Mouse (Mus musculus) stomach, embryonic 16.5 days (tissue): ENCODE data around the gene Kdm7a. TPM values are rescaled to one million over a fixed set of nuclear protein-coding genes. Genes with fewer than 3 reads are reported as not detected.

Experiments
- ATAC-seq: fragments of 200-750 bp; cut with Nextera tagmentation; 2 replicates; pipeline ENCODE4 v1.8.0; 2017; ENCODE audit warnings: moderate number of reproducible peaks, moderate TSS enrichment; ENCODE audit not compliant: insufficient read depth, low FRiP score
- H3K27ac ChIP-seq: fragments of 300-500 bp; sonication (generic); 2 replicates; pipeline ENCODE4 v1.5.1; 2014; ENCODE audit warnings: low read length
- H3K27me3 ChIP-seq: fragments of 300-500 bp; sonication (generic); 2 replicates; pipeline ENCODE4 v1.6.1; 2014; ENCODE audit warnings: low read length, control low read depth, mixed read lengths; ENCODE audit not compliant: control insufficient read depth, insufficient read depth
- H3K36me3 ChIP-seq: fragments of 300-500 bp; sonication (generic); 2 replicates; pipeline ENCODE4 v1.6.1; 2014; ENCODE audit warnings: low read length; ENCODE audit not compliant: control insufficient read depth, insufficient read depth
- H3K4me1 ChIP-seq: fragments of 300-500 bp; sonication (generic); 2 replicates; pipeline ENCODE4 v1.6.1; 2014; ENCODE audit warnings: low read length, control low read depth, mixed read lengths; ENCODE audit not compliant: control insufficient read depth, insufficient read depth
- H3K4me2 ChIP-seq: fragments of 300-500 bp; sonication (generic); 2 replicates; pipeline ENCODE4 v1.6.1; 2014; ENCODE audit warnings: low read depth, low read length, mixed read lengths
- H3K4me3 ChIP-seq: fragments of 300-500 bp; sonication (generic); replicated peaks from 2 replicates; pipeline ENCODE4 v1.5.1; 2014; ENCODE audit warnings: mild to moderate bottlenecking, low read length
- H3K9ac ChIP-seq: fragments of 300-500 bp; sonication (generic); 2 replicates; pipeline ENCODE4 v1.6.1; 2014; ENCODE audit warnings: low read length
- H3K9me3 ChIP-seq: fragments of 300-500 bp; sonication (generic); replicated peaks from 2 replicates; pipeline ENCODE4 v1.6.1; 2016; ENCODE audit warnings: low read length, control low read depth; ENCODE audit not compliant: control insufficient read depth
- WGBS: fragments of 180-500 bp; shearing (Covaris S2); extraction: QIAGEN DNeasy Blood & Tissue Kit; methylation state at CpG from one replicate; pipeline ENCODE4 v1.1.7; 2014; 5-methylcytosine and 5-hydroxymethylcytosine counted together
- polyA plus RNA-seq: library from polyadenylated mRNA; unstranded; fragments of >200 nt; fragmentation: Nextera tagmentation; extraction: Ambion mirVana; gene quantifications from 2 replicates; pipeline ENCODE4 v1.2.1, GENCODE M21; 2015

The Kdm7a gene
- polyA plus RNA-seq, 1 experiment from 2014 or later, result 6.6 TPM

GRCm38 (mm10) chr6:39193006-39193405, 13.6 kb downstream of the Kdm7a start:
- no peak overlapping the region; the same call in 1 of the 2 replicates for H3K27ac ChIP-seq
- H3K9me3 ChIP-seq, result no peaks in the 10 kb centered on the region
- 52% methylated on average over 5 of the region's 5 CpGs for WGBS
- no peaks in the 10 kb centered on the region for H3K27me3 ChIP-seq
- no peak for ATAC-seq
- no peaks in the 10 kb centered on the region for H3K4me1 ChIP-seq
- H3K9ac ChIP-seq, result no peak overlapping the region
- H3K4me3 ChIP-seq, result no peak overlapping the region
- H3K4me2 ChIP-seq, result no peak overlapping the region
- H3K36me3 ChIP-seq, result no peaks in the 10 kb centered on the region

DNA sequence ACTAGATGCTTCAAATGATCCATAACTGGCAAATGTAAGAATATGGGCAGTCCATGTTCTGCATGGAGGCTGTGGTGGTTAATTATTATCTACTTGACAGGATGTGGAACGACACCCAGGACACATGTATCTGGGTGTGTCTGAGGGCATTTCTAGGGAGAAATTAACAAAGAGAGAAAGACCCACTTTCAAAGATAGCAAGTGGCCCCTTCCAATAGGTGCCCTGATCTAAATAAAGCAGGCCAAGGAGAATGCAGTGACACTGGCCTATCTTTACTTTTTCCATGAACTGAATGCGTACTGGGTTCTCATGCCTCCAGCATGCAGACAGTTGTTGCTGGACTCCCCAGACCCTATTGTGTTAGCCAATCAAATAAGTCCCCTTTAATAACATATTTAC, 15.1 kb downstream of the Kdm7a start:
- H3K9me3 ChIP-seq, result no peaks in the 10 kb centered on the region
- no peaks in the 10 kb centered on the region for H3K4me1 ChIP-seq
- 67% methylated on average over 2 of the region's 2 CpGs for WGBS
- H3K36me3 ChIP-seq, result no peaks in the 10 kb centered on the region
- ATAC-seq, result no peak
- no peak overlapping the region for H3K4me2 ChIP-seq
- H3K4me3 ChIP-seq, result no peak overlapping the region
- no peak overlapping the region for H3K9ac ChIP-seq
- no peak overlapping the region for H3K27ac ChIP-seq
- H3K27me3 ChIP-seq, result no peaks in the 10 kb centered on the region

DNA sequence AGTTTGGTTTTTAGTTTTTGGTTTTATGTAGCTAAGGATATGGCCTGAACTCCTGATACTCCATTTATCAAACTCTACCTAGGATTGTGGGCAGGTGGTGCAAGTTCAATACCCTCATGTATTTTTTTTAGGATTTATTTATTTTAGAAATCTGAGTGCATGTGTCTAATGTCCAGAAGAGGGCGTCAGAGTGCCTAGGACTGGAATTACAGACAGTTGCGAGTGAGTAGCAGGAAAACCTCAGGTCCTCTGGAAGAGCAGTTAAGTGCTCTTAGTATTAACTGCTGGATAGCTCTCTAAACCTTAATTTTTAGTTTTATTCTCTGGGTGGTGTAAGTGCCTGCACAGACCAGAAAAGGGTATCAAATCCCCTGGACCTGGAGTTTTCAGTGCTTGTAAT, 19.4 kb downstream of the Kdm7a start:
- no peak for ATAC-seq
- Histone ChIP-seq H3K9me3 (0 out of 2 replicates have a peak, but pooled peaks cover 3% of the 10 kb centered on the region), H3K27ac (no peak overlapping the region), H3K4me1 (no peaks in the 10 kb centered on the region), H3K4me3 (no peak overlapping the region), H3K27me3 (no peaks in the 10 kb centered on the region), H3K36me3 (no peaks in the 10 kb centered on the region), H3K4me2 (no peak overlapping the region), H3K9ac (no peak overlapping the region)
- WGBS, result 32% methylated on average over 2 of the region's 2 CpGs

DNA sequence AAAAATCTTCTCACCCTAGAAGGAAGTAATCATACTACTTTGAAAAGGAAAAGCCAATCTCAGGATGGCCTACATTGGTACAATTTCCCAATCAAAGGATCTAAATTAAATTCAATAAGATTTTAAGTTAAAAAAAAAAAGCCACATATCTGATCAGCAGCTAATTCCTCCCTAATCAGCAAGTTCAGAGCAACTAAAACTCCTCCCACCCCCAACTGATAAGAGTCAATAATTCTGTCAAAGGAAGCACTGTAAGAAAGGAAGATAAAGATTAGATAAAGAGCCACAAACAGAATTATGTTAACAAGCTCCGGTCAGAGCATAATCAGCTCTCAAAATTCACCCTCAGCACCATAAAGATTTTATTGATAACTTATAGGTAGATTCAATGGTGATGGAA, 37.5 kb downstream of the Kdm7a start:
- no peaks in the 10 kb centered on the region for H3K9me3 ChIP-seq
- ATAC-seq, result no peak
- H3K9ac ChIP-seq, result no peak overlapping the region
- H3K4me2 ChIP-seq, result no peak overlapping the region
- no peak overlapping the region for H3K27ac ChIP-seq
- 60% methylated on average over 1 of the region's 1 CpGs for WGBS
- 0 out of 2 replicates have a peak, but pooled peaks cover 3% of the 10 kb centered on the region for H3K36me3 ChIP-seq
- no peaks in the 10 kb centered on the region for H3K4me1 ChIP-seq
- no peaks in the 10 kb centered on the region for H3K27me3 ChIP-seq
- H3K4me3 ChIP-seq, result no peak overlapping the region

GRCm38 (mm10) chr6:39164891-39165290, 41.7 kb downstream of the Kdm7a start:
- no peak overlapping the region for H3K27ac ChIP-seq
- H3K4me2 ChIP-seq, result no peak overlapping the region
- 92% methylated on average over 1 of the region's 1 CpGs for WGBS
- H3K9me3 ChIP-seq, result no peaks in the 10 kb centered on the region
- no peaks in the 10 kb centered on the region for H3K36me3 ChIP-seq
- H3K4me3 ChIP-seq, result no peak overlapping the region
- H3K9ac ChIP-seq, result no peak overlapping the region
- no peaks in the 10 kb centered on the region for H3K4me1 ChIP-seq
- no peaks in the 10 kb centered on the region for H3K27me3 ChIP-seq
- ATAC-seq, result no peak

- no peaks in the 10 kb centered on the region for H3K27me3 ChIP-seq
- H3K9ac ChIP-seq, result no peak overlapping the region
- WGBS, result 89% methylated on average over 6 of the region's 6 CpGs
- no peak for ATAC-seq
- no peaks in the 10 kb centered on the region for H3K4me1 ChIP-seq
- no peak overlapping the region for H3K4me3 ChIP-seq
- no peak overlapping the region for H3K4me2 ChIP-seq
- no peak overlapping the region for H3K27ac ChIP-seq
- no peaks in the 10 kb centered on the region for H3K36me3 ChIP-seq
- no peaks in the 10 kb centered on the region for H3K9me3 ChIP-seq
Observed at GRCm38 (mm10) chr6:39161975-39162374, 44.6 kb downstream of the Kdm7a start.

DNA sequence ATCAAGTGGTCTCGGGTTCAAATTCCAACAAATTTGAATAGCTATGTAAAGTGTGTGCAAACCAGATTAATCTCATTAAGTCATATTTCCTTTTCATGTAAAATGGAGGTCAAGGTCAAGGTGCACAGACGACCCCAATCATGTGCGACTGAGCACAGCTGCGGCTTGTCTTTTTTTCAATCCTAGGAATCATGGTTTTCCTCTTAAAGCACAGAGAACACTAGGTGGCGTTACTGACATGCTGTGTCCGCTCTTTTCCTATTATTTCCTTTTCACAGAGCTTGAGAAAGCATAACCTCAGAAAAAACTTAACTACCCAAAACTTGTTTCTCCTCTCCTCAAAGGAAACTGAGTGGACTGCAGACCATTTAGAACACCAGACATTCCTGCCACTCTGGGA, 60.5 kb downstream of the Kdm7a start:
- no peak overlapping the region for H3K27ac ChIP-seq

GRCm38 (mm10) chr6:39132556-39132955, 74.0 kb downstream of the Kdm7a start:
- ATAC-seq, result no peak
- H3K9ac ChIP-seq, result no peak overlapping the region
- WGBS, result 72% methylated on average over 5 of the region's 5 CpGs
- H3K36me3 ChIP-seq, result peaks cover 5% of the 10 kb centered on the region; the same call in 1 of the 2 replicates
- H3K4me2 ChIP-seq, result no peak overlapping the region
- no peaks in the 10 kb centered on the region for H3K4me1 ChIP-seq
- 0 out of 2 replicates have a peak, but pooled peaks cover 1% of the 10 kb centered on the region for H3K9me3 ChIP-seq
- no peak overlapping the region for H3K4me3 ChIP-seq
- H3K27me3 ChIP-seq, result no peaks in the 10 kb centered on the region
- H3K27ac ChIP-seq, result no peak overlapping the region

More for the DNA sequence above, 60.5 kb downstream of the Kdm7a start:
- ATAC-seq, result no peak
- no peak overlapping the region for H3K9ac ChIP-seq
- 46% methylated on average over 6 of the region's 6 CpGs for WGBS
- H3K4me1 ChIP-seq, result no peaks in the 10 kb centered on the region
- no peaks in the 10 kb centered on the region for H3K9me3 ChIP-seq
- no peak overlapping the region for H3K4me2 ChIP-seq
- no peaks in the 10 kb centered on the region for H3K27me3 ChIP-seq
- peaks cover 30% of the 10 kb centered on the region for H3K36me3 ChIP-seq
- no peak overlapping the region for H3K4me3 ChIP-seq

DNA sequence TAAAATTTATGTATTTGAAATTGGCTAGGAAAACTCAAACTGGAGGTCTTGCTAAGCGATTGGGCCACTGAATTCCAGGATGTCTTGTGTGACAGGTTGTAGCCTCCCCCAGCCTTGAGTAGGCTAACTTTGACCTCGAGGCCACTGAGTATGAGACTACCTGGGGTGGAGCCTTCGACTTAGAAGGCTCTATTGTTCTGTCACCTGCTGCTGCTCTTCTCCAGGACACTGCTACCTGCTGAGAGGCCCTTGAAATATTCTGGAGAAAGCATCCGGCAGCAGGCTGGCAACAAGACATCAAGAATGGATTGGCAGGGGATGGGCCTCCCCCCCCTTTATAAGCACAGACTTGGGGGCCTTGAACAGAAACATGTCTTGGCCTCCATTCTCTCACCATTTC, 75.1 kb downstream of the Kdm7a start:
- Histone ChIP-seq H3K9me3 (0 out of 2 replicates have a peak, but pooled peaks cover 3% of the 10 kb centered on the region), H3K27me3 (no peaks in the 10 kb centered on the region), H3K36me3 (peaks cover 5% of the 10 kb centered on the region; the same call in 1 of the 2 replicates), H3K27ac (no peak overlapping the region), H3K4me2 (no peak overlapping the region), H3K4me1 (no peaks in the 10 kb centered on the region), H3K9ac (no peak overlapping the region), H3K4me3 (no peak overlapping the region)
- WGBS, result 42% methylated on average over 4 of the region's 4 CpGs
- ATAC-seq, result no peak

DNA sequence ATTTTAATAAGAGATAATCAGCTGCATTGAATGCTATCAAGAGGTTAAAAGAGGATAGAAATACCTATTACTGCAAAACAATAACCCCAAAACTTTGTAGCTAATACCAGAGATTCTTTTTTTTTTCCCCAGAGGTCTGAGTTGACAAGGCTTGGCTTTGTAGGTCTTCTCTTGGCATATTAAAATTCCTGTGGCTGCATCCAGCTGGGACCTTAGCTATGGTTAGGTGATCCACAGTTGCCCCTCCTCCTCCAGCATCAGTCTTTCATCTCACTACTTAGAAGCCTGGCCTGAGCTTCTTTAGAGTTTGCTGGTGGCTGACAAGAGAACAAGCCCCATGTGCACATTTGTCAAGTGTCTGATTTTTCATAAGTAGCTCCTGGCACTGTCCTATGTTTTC, 81.9 kb downstream of the Kdm7a start:
- Histone ChIP-seq H3K9me3 (0 out of 2 replicates have a peak, but pooled peaks cover 3% of the 10 kb centered on the region), H3K4me2 (no peak overlapping the region), H3K27me3 (no peaks in the 10 kb centered on the region), H3K9ac (no peak overlapping the region), H3K36me3 (no peaks in the 10 kb centered on the region), H3K4me3 (no peak overlapping the region), H3K27ac (no peak overlapping the region), H3K4me1 (no peaks in the 10 kb centered on the region)
- no peak for ATAC-seq
